Mouse (Mus musculus): ENCODE measurements around the gene Crispld2.

Crispld2 gene

DNA sequence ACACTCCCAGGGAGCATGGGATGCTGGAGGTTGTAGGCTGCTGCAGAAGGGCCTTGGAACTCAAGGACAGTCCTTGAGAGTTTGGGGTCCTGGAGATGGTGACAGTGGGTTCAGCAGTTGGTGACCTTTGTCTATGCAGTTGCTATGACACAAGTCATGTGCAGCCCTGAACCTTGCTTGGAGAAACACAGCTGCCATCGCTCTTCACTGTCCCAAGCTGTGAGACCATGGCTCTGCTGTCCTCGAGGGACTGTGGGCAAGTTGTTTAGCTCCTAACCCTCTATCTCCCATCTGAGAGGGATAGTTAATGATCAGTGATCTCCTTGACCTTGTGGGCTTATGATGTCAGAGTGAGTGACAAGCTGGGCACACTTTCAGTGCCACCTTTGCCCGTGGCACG is 44.3 kb downstream of the Crispld2 start:
- no peak for DNase-seq (ENCODE audit: low spot score)

DNA sequence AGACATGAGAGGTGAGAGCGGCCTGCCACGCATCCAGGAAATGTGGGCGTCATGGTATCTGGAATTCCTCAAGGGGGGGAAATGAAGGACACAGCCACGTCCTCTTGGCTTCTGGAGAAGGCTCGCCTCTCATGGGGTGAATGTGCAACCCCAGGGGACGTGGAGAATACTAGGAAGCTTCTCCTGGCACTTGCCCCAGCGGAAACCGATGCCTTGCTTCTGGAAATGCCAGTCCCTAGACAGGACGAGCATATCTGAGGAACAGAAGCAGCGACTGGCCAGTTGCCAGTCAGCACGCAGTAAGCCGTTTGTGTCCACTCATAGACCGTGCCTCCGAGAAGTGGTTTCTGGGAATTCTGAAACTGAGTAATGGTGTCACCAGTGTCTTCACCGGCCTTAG is 45.0 kb downstream of the Crispld2 start:
- DNase-seq (ENCODE audit: low spot score): no peak

DNA sequence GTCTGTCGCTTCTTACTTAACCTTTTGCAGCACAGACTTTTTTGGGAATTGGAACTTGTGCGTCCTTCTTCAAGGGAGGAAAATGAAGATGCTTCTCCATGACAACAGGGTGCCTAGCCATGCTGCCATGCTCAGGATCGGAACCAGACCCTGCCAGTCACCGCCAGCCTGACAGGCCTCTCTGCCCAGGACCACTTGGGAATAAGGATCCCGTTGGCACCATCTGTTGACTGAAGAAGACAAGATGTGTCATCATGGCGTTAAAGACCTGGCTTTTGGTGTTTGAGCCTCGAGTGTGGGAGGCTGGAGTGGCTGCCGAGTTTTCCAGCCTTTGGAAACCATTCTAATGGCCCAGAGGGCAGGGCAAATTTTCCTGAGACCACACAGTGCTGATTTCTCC is 45.4 kb downstream of the Crispld2 start:
- no peak for DNase-seq (ENCODE audit: low spot score)

DNA sequence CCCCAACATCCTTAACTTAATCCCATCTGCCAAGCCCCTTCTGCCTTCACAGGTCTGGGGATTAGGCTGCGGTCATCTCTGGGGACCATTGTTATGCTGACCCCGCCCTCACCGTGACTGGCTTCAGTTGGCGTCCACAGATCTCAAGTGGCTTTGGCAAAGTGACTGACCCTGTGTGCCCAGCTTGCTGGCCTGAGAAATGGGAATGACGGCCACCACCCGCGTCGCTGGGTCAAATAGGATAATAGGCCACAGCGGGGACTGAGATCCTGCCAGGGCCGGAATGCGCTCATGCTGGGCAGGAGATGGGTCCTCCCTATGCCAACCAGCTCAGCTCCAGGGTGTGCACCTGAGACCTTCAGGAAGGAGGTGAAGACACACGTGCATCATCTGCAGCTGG is 46.5 kb downstream of the Crispld2 start:
- no peak for DNase-seq (ENCODE audit: low spot score)

DNA sequence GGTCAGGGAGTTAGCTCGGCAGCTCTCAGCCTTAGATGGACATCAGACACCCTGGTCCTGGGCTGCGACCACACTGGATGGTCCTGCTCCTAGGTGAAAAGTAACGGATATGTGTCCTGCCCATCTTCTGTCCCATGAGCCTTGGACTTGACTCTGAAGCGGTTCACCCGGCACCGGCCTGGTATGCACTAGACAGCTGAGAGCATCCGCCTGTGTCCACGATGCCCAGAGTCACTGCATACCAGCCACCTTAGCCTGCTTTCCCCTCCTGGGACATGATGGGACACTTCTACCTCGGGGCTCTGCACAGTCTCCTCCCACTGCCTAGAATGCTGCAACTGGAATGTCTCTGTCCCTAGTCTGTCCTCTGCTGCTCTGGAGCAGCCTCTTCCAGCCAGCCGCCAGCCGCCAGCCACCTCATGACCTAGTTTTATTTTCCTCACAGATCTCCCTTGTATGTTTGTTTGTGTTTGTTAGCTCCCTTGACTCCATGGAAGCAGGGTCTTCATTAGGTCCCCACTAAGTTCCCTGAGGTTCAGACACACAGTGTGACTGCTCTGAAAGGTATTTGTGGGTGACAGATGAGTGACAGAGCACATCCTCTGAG is 47.2 kb downstream of the Crispld2 start:
- DNase-seq (ENCODE audit: low spot score): no peak

DNA sequence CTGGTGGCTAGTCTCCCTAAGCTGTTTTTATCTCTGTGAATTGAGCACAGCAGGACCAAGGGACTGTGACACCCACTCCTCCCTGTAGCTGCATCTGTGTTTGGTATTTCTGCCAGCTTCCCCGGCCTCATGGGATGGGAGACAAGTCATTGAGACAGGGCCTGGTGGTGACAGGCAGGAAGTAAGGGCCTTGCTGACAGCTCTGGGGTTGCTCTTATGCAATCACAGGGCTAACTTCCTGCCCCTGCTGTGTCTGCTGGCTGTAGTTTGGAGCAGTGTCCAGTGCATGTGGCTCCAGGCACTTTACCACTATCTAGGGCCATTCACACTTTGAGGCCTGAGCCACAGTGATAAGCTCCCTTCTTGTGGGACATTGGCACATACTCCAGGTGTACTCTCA is 48.6 kb downstream of the Crispld2 start:
- no peak for DNase-seq (ENCODE audit: low spot score)

DNA sequence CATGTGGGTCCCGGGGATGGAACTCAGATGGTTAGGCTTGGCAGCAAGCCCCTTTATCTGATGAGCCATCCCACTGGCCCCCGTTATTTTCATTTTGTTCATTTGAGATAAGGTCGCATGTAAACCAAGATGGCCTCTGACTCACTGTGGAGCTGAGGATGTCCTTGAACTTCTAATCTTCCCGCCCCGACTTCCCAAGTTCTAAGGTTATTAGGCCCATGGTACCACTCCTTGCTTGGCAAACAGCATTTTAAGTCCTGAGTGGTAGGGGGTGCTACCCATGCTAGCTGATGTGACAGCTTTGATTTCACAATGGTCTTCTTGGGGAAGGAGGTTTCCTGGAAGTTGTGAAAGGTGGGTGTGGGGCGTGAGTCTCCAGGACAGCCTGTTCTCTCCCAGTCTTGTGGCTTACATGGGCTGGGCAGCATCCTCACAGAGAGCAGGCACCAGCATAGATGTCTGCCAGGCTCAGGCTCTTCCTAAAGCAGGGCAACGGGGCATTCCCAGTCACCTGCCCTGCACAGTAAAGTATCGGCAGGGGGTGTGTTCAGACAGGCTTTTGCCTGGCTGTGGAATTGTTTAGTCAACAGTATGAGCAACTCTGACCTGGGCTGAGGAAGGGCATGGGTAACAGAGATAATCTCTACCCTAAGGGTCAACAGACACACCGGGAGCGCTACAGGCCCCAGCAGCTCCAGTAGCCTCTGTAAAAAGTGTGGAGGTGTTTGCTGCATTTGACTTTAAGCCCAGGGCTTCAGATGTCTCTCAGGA is 50.5 kb downstream of the Crispld2 start:
- no peak for DNase-seq (ENCODE audit: low spot score)

DNA sequence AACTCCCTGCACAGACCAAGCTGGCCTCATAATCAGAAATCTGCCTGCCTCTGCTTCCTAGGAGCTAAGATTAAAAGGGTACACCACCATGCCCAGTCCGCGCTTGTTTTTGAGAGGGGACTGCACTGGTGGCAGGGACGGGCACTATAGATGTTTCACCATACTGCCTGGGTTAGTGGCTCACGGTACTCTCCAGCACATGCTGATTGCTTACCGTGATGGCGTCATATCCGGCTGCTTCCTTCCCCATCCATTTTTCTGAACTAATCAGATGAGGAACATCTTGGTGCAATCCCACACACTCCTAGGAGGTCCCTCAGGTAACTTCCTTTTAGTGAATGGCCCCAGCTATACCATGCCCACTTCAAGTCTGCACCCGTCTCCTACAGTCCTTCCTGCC is 52.7 kb downstream of the Crispld2 start:
- no peak for DNase-seq (ENCODE audit: low spot score)

DNA sequence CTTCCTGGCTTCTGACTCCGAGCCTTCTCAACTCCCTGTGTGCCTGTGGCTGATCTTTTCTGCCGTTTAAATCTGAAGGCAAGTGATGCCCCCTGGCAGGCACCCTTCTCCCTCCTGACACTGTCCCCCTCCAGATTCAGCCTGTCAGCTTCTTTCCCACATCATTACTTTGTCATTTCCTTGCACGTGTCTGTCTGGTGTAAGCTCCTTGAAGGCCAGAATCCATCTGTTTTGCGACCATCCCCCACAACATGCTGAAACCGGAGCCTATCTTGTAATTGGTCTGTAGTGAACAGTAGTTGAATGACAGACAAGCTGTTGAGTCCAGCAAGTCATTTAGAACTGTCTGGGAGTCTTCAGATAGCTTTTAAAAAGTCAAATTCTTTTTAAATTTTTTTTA is 53.2 kb downstream of the Crispld2 start:
- no peak for DNase-seq (ENCODE audit: low spot score)

DNA sequence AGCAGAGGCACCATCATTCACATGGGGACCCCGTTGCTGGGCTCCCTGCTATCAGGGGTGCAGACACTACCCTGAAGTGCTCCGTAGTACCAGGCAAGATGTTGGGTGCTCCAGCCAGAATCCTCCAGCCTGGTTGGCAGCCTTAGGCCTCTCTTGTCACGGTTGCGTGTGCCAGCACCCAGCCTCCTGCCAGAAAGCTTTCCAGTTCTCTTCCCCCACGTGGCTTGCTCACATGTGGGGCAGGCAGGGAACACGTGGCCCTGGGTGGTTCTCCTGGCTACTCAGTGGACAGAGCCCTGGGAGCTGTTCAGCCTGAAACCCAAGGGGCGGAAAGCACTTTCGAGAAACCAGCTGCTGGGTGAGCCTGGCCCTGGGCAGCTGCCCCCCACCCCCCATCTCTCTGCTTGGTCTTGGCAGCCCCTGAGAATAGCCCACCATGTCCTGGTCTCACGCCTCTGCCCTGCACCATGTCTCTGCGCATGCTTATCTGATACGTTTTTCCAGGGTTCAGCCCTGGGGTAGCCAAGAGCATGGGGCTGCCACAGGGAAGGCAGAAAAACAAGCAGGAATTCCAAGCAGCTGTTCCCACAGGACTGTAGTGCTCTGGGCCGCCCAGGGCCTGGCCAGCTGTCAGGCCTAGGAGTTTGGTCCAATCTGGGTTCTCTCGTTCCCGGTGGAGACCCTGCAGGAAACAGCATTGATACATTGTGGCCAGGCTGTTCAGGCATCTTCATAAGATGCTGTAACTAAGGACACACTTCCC is 54.2 kb downstream of the Crispld2 start:
- DNase-seq (ENCODE audit: low spot score): peak; percentile 71

DNA sequence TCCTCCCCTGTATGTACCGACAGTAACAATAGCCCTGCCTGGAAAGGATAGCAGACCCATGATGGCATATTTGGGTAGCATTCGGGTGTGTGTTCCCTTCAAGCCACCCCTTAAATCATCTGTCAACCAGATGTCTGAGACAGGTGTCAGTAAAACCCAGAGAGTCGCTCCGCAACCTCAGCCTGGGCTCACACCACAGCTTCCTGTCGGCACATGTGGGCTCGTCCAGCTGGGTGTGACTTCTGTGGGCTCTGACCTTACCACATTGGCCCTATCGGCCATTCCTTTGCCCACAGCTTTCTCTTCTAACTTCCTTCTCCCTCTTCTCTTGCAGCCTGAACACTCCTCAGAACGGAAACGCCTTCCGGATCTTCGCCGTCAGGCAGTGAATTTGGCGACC is 57.7 kb downstream of the Crispld2 start:
- no peak for DNase-seq (ENCODE audit: low spot score)

DNA sequence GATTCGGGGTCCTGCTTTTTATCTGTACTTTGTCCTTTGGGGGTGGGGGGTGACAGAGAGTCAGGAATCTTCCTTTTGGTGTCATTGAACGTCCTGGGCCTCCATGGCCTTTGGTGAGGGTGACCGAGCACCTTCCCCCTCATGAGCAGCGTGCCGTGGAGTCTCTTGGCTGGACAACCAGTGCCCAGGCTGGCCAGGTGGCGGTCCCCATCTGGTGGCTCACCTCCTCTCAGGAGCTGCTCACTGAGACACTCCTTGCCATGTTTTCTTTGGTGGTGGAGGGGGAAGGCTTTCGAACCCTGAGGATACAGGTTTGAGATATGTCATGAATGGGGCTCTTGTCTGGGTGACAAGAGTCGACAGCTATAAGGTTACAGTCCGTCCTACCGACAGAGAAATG is 58.1 kb downstream of the Crispld2 start:
- no peak for DNase-seq (ENCODE audit: low spot score)

DNA sequence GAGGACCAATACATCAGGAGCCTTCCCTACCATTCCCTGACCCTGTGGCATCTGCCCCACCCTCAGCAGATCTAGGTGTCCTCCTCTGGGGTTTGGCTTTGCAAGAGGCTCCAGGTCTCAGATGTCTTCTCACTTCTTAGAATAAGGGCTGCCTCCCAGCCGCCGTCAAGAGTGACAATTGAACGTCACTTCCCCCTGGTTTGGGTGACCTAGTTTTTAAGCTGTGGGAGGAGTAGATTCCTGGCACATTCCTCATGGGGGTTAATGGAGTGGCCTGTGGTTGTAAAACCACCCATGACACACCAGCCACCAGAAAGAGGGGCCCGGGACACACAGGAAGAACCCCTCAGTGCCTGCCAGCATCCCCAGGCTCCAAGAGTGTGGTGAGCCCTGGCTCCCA is 58.8 kb downstream of the Crispld2 start:
- DNase-seq (ENCODE audit: low spot score): no peak

DNA sequence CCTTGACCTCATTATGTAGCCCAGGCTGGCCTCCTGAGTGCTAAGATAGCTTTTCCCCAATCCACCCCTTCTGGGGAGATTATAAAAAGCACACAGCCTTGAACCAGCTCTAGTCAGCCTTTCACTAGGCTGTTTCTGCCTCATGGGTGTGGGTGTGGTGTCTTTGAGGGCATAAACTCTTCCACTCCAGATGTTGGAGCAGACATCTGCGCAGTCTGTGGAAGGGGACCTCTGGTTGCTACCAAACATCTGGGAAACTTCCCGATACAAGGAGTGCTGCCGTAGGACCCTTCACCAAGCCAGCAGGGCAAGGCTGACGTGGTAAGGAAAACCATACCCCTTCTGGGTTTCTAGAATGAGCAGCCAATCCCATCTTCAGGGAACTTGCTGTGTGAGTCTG is 59.7 kb downstream of the Crispld2 start:
- DNase-seq (ENCODE audit: low spot score): no peak

DNA sequence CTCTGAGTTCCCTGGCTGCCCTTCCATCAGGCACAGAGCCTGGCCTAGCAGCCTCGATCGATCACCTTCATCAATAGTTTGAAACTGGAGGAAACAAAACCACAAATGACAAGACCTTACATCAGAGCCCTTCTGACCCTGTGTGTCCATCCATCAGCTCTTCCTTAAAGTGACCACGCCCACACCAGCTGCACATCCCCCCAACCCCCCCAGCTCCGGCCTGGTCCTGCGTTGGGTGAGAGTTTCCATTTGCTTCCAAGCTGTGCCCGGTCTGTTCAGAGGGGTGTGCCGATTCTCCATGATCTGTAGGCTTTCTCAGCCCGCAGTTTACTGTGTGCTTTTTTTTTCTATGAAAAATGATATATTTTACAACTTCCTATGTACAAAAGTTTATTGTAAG is 60.1 kb downstream of the Crispld2 start:
- no peak for DNase-seq (ENCODE audit: low spot score)

DNA sequence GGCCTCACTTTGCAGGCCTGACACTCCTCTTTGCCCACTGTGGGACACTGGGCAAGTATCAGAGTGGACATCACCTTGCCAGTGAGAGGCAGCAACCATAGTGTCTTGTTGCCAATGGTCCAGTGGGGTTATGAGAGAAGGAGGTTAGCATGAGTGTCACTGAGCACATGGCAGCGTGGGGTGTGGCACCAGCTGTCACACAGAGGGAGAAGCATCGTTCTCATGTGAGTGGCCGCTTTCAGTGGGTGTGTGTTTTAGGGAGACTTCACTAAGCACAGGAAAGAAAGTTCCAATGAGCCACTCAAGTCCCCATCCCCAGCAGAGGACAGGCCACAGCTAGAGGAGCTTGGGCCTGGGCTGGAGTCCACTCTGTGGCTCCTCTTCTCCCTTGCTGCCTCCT is 62.6 kb downstream of the Crispld2 start:
- no peak for DNase-seq (ENCODE audit: low spot score)

DNA sequence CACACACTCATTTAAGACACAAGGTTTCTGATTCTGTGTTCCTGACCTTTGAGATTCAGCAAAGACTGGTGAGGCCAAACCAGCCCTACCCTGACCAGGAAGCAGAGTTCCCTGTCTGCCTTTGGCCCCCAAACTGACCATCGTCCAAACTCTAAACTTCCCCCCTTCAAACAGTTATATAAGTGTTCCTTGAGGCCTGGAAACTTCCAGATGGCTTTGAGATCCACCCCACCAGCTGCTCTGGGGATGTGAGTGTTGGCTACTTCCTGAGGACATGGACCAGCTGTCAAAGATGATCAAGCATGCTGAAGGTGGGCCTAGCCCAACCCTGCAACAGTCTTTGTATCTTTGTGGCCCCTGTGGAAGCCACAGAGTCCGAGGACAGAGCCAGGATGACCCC is 64.8 kb downstream of the Crispld2 start:
- no peak for DNase-seq (ENCODE audit: low spot score)

DNA sequence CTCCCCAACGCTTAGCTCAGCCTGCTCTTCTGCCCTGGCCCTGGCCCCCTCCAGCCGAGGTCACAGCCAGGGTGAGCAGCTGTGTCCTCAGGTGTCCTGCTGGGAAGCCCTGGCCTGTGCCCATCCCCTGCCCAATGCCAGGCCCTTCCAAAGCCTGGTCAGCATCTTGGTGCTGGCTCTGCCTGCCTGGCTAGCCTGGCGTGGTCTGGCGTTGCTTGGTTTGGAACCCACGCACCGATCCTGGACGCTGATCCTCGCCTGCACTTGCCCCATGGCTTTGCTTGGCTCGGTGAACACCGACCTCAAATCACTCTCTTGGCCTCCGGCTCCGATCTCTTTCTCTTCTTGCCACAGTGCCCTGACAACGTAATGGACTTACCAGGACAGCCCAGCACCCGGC is 70.5 kb downstream of the Crispld2 start:
- DNase-seq (ENCODE audit: low spot score): no peak

DNA sequence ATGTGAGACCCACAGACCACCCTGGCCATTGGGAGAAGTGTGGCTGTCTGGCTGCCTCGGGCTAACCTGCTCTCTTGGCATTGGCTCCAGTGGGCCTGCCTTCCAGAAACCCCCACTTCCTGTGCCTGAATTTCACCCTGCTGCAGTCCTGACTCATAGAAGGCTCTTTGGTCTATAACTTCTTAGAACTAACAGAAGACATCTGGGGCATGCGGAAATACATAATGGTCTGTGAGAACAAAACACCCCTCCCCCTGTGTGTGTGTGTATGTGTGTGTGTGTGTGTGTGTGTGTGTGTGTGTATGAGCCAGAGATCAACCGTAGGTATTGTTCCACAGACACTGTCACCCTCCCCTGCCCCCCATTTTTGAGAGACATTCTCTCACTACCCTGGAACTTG is 71.1 kb downstream of the Crispld2 start:
- no peak for DNase-seq (ENCODE audit: low spot score)

DNA sequence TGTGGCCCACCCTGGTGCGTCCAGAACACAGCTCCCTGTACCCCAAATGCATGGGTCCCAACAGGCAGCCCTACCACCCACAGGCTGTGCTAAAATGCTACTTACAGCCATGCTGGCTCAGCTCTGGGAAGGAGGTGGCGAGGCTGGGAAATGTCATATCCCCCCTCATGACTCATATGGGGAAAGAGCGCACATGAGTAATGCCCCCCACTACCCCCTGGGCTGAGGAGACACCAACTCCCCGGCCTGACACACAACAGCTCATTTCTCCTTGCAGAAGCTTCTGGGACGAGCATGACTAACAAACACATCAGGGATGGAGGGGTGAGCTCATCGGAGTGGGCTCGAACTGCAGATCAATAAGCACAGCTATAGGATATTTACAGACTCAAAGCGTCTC is 73.4 kb downstream of the Crispld2 start:
- no peak for DNase-seq (ENCODE audit: low spot score)

DNA sequence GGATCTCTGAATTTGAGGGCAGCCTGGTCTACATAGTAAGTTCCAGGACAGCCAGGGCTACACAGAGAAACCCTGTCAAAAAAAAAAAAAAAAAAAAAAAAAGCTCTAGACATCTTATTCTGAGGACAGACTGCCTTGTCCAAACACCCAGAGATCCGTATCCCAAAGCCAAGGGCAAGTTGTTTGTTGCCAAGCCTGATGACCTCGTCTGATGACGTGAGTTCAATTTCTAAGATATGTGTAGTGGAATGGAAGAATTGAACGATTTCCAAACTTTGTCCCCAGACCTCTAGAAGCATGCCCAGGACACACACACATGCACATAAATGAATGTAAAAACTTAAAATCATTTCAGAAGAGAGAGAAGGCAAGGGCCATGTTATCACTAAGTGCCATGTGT is 74.0 kb downstream of the Crispld2 start:
- no peak for DNase-seq (ENCODE audit: low spot score)

DNA sequence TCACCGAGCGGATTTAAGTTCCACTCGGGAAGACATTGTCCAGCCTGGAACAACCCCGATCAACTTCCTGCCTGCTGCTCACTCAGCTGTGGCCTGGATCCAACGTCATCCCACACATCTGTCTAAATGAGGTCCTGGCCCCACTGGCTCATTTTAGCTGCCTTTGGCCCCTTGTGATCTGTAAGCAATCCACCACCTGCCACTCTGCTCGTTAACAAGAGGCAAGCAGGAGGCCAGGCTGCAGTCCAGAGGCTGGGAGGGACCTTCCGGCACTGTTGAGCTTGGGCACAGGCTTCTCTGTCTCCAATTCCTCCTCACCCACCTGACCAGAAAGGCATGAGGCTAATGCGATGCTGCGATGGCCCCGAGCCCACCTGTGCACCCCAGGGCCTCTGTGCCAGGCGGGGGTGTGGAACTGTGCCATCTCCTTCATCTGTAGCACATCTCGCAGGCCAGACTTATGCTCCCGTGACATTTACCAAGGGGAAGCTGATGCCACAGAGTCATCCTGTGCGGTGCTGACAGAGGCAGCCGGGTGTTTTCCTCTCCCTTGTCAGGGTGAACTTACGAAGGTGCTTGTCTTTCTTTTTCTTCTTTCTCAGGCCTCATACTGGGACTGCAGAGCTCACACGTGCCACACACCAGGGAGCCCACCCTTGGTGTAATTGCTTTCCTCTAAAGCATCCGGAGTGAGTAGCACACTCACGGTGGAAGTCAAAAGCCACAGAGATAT is 75.9 kb downstream of the Crispld2 start:
- DNase-seq (ENCODE audit: low spot score): peak; percentile 59

DNA sequence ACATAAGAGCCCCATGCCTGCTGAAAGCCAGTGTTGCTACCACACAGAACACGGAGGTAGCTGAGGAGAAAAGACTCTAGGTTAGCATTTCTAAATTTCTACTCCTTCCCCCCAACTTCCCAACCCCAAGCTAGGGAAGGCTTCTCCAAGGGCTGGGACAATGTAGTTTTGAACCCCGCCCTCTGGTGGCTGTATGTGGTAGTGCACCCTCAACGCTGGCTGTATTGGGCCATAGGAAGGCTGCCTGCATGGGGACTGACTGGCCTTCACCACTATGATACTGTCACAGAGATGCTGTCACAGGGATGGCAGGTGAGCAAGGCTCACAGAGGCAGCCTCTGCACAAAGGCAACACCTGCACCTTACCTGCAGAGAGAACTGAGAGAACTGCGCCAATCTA is 79.4 kb downstream of the Crispld2 start:
- DNase-seq (ENCODE audit: low spot score): peak; percentile 67

Data from testis, postnatal 14 days (tissue).